Comparison of ENCODE assay signal across 12 mouse cellular contexts in the genomic region with DNA sequence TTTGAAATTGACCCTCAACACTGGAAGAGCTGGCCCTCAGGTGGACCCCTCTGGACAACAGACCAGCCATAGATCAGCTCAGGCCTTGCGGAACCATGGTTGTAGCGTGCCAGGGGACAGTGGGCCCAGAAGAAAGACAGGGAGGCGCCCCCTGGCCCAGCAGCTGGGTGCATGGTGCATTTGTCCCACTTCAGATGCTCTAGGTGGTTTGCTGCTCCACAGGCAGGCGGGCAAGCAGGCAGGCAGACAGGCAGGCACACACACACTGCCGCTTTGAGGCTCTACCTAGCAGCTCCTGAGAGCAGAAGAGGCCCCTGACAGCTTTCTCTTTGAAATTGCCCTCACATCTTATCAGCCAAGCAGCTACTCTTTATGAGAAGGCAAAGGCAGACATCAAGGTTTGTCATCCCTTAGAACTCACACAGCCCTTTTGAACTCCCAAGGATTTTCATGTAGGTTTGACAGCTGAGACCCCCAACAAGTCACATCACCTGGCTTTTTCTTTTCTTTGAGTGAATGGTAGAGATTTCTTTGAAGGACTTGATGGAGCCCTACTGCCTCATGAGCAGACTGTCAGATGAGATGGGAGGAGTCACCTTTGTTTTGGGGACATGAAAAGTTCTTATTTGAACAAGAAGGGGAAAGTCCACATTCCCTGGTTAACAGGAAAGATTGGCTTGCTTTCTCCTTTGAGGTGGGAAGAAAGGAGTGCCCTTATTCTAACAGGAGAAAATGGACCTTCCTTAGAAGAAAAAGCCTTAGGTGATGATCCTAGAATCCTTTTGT. TPM values are rescaled to one million over a fixed set of nuclear protein-coding genes. Genes with fewer than 3 reads are reported as not detected.
A peak's percentile ranks its signal among the peaks of the same experiment; 100 is the strongest.
DNase-seq lines count a peak whose midpoint lies in the region; ATAC-seq lines count a peak whose summit lies in the region.
"Had no signal": no experiment of that assay in that cellular context is flagged by ENCODE, and none has a peak within 500 bp of the region (broad histone marks: within the 10 kb centered on the region; RNA-seq: fewer than 3 reads in every experiment).

No protein-coding gene starts in this region.

- H3K9me3 ChIP-seq in heart, embryonic 13.5 days, result no peaks in the 10 kb centered on the region
- H3K9me3 ChIP-seq in stomach, embryonic 15.5 days, result no peaks in the 10 kb centered on the region
- H3K9me3 ChIP-seq: embryonic facial prominence, embryonic 13.5 days had no signal

- intact Hi-C loops in heart, postnatal 14 days (cut with DNase I), result no loop called here
- intact Hi-C loops in left cerebral cortex, postnatal 25 days (cut with DNase I), result no loop called here

- H3K27ac ChIP-seq in heart, embryonic 13.5 days (replicated peaks), result 0 out of 2 replicates have a peak overlapping the region, but pooled peaks have one; percentile 8
- H3K27ac ChIP-seq in stomach, embryonic 15.5 days, result peak overlapping the region; percentile 74
- H3K27ac ChIP-seq: embryonic facial prominence, embryonic 13.5 days; gastrocnemius, adult 2 months; macrophage had no signal

- H3K36me3 ChIP-seq in heart, embryonic 13.5 days, result no peaks in the 10 kb centered on the region
- no peaks in the 10 kb centered on the region for H3K36me3 ChIP-seq in stomach, embryonic 15.5 days
- H3K36me3 ChIP-seq: embryonic facial prominence, embryonic 13.5 days had no signal

- H3K9ac ChIP-seq in heart, embryonic 13.5 days, result no peak overlapping the region
- H3K9ac ChIP-seq in stomach, embryonic 15.5 days, result no peak overlapping the region
- H3K9ac ChIP-seq: embryonic facial prominence, embryonic 13.5 days had no signal

- DNase-seq in heart, postnatal 14 days, result no peak
- peak; percentile 53 to 54 for DNase-seq in CD8-positive naive resting alpha-beta T cell, adult 2 months (ENCODE audit: low read depth in 2 of 2, low spot score in 2 of 2)
- peak; percentile 24 for DNase-seq in liver
- DNase-seq in urinary bladder, postnatal 25 days (ENCODE audit: low spot score), result no peak
- DNase-seq in layer of hippocampus, postnatal 36 days, result no peak
- no peak for DNase-seq in left cerebral cortex, postnatal 25 days (ENCODE audit: low spot score in 2 of 2)
- DNase-seq: cerebellum, adult 11-12 months; gastrocnemius, adult 2 months had no signal

- WGBS in heart, embryonic 13.5 days, result 57% methylated on average over 5 of the region's 5 CpGs
- WGBS in stomach, embryonic 15.5 days, result 67% methylated on average over 5 of the region's 5 CpGs

- no peak for ATAC-seq in heart, embryonic 13.5 days (ENCODE audit: extremely low read depth, insufficient number of reproducible peaks, low FRiP score, low TSS enrichment)
- peak; percentile 59 for ATAC-seq in stomach, embryonic 15.5 days (ENCODE audit: insufficient read depth, low FRiP score, low read depth)

- peaks cover 38% of the 10 kb centered on the region for H3K4me1 ChIP-seq in heart, embryonic 13.5 days
- H3K4me1 ChIP-seq in stomach, embryonic 15.5 days, result peaks cover 9% of the 10 kb centered on the region; the same call in 1 of the 2 replicates
- H3K4me1 ChIP-seq: embryonic facial prominence, embryonic 13.5 days had no signal

- no peaks in the 10 kb centered on the region for H3K27me3 ChIP-seq in heart, embryonic 13.5 days (replicated peaks)
- no peaks in the 10 kb centered on the region for H3K27me3 ChIP-seq in stomach, embryonic 15.5 days (replicated peaks)
- H3K27me3 ChIP-seq: embryonic facial prominence, embryonic 13.5 days had no signal

- H3K4me2 ChIP-seq in heart, embryonic 13.5 days, result no peak overlapping the region
- H3K4me2 ChIP-seq in stomach, embryonic 15.5 days, result peak overlapping the region; percentile 9; the same call in 1 of the 2 replicates
- H3K4me2 ChIP-seq: embryonic facial prominence, embryonic 13.5 days had no signal

- no peak overlapping the region for H3K4me3 ChIP-seq in heart, embryonic 13.5 days
- no peak overlapping the region for H3K4me3 ChIP-seq in stomach, embryonic 15.5 days (replicated peaks)
- H3K4me3 ChIP-seq: embryonic facial prominence, embryonic 13.5 days; gastrocnemius, adult 2 months had no signal

RNA-seq across cellular contexts. Expression of a gene that starts 21.4 kb away (rescaled TPM):
- polyA plus RNA-seq in heart, embryonic 13.5 days (2015; fragmentation: Nextera tagmentation; extraction: Ambion mirVana), result 3.6 and 4.1 TPM in 2 replicates
- total RNA-seq in heart, postnatal 14 days (2021), result 1 to 10 TPM; 5.4 to 5.5 TPM
- 4.2 and 5.1 TPM in 2 replicates for polyA plus RNA-seq in stomach, embryonic 15.5 days (2015; fragmentation: Nextera tagmentation; extraction: Ambion mirVana)
- total RNA-seq in layer of hippocampus, postnatal 36 days (2021), result 10 to 100 TPM; 22.6 to 23.4 TPM
- total RNA-seq in left cerebral cortex, postnatal 25 days (2021), result 10 to 100 TPM; 21.1 to 21.4 TPM

Comparison
In these comparisons a context has a peak if more than half of its experiments do, and no peak if none do; other contexts are left out.
1. DNase-seq: peak in CD8-positive naive resting alpha-beta T cell, adult 2 months (2 of 2) and liver (single experiment); none in heart, postnatal 14 days (0 of 2), urinary bladder, postnatal 25 days (single experiment), layer of hippocampus, postnatal 36 days (0 of 2) and left cerebral cortex, postnatal 25 days (0 of 2).